Mouse (Mus musculus) myocyte (in vitro differentiated cells): ENCODE results near the gene Plppr2.

Experiments
- CEBPB ChIP-seq: IDR thresholded peaks from 2 replicates; pipeline ENCODE4 v1.6.1; 2011; ENCODE audit warnings: mild to moderate bottlenecking, moderate library complexity; ENCODE audit not compliant: poor library complexity, insufficient read depth, severe bottlenecking
- E2F4 ChIP-seq: IDR thresholded peaks from one replicate; pipeline ENCODE4 v1.6.1; 2011; ENCODE audit warnings: mild to moderate bottlenecking, control low read depth, moderate library complexity; ENCODE audit not compliant: insufficient read depth
- MAX ChIP-seq: IDR thresholded peaks from one replicate; pipeline ENCODE4 v1.6.1; 2011; ENCODE audit warnings: low read depth, mild to moderate bottlenecking, control low read depth
- MYOD1 ChIP-seq, 3 experiments: IDR thresholded peaks; one replicate each; pipeline ENCODE4 v1.6.1; 2011; ENCODE audit warnings: control low read depth in 2 of 3, low read depth in 2 of 3, mild to moderate bottlenecking in 2 of 3, moderate library complexity in 1 of 3; ENCODE audit not compliant: insufficient read length in 2 of 3, control insufficient read depth in 1 of 3
- MYOG ChIP-seq, 3 experiments: IDR thresholded peaks; one replicate each; pipeline ENCODE4 v1.6.1; 2011; ENCODE audit warnings: control low read depth in 2 of 3, low read depth in 2 of 3, mild to moderate bottlenecking in 2 of 3; ENCODE audit not compliant: insufficient read length in 2 of 3, control insufficient read depth in 1 of 3, insufficient read depth in 1 of 3
- POLR2A ChIP-seq: IDR thresholded peaks from one replicate; pipeline ENCODE4 v1.6.1; 2011; ENCODE audit warnings: low read depth, mild to moderate bottlenecking, control low read depth, moderate library complexity; ENCODE audit not compliant: insufficient read length
- POLR2AphosphoS2 ChIP-seq: IDR thresholded peaks from one replicate; pipeline ENCODE4 v1.6.1; 2011; ENCODE audit warnings: low read depth, control low read depth; ENCODE audit not compliant: insufficient read length
- REST ChIP-seq: IDR thresholded peaks from one replicate; pipeline ENCODE4 v1.6.1; 2011; ENCODE audit warnings: mild to moderate bottlenecking, control low read depth, moderate library complexity; ENCODE audit not compliant: insufficient read depth, insufficient read length
- SRF ChIP-seq: IDR thresholded peaks from one replicate; pipeline ENCODE4 v1.6.1; 2011; ENCODE audit warnings: low read depth; ENCODE audit not compliant: control insufficient read depth, insufficient read length
- USF1 ChIP-seq: IDR thresholded peaks from one replicate; pipeline ENCODE4 v1.6.1; 2011; ENCODE audit warnings: low read depth, mild to moderate bottlenecking, control low read depth, moderate library complexity

DNA sequence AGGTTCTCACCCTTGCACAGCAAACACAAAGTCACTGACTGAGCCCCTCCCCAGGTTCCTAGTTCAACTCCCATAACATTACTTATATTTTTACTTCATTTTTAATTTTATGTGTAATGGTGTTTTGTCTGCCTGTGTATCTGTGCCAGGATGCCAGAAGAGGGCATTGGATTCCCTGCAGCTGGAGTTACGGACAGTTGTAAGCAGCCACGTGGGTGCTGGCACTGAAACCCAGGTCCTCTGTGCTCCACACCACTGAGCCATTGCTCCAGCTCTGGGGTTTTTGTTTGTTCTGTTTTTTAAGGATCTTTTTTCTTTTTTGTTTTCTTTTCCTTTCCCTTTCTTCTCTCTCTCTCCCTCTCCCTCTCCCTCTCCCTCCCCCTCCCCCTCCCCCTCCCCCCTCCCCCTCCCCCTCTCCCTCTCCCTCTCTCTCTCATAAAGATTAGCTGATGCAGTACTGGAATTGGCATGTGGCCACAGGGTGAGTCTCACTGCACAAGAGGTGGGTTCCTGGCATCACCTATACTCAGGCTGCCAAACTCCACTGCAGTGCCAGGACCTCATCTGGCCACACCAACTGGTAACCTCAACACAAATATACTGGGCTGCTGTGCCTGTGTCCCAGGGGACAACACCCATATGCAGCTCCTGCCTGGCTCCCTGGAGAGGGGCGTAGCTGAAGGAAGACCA lies 59.5 kb downstream of the Plppr2 start:
- no peak for TF ChIP-seq USF1
- TF ChIP-seq MYOG (IDR thresholded peaks at IDR 0.05; ENCODE audit: control insufficient read depth in 1 of 3, insufficient read depth in 1 of 3, insufficient read length in 2 of 3, low read depth in 2 of 3), result no peak
- no peak for TF ChIP-seq POLR2A
- TF ChIP-seq MAX, result no peak
- TF ChIP-seq POLR2AphosphoS2, result no peak
- TF ChIP-seq E2F4, result no peak
- TF ChIP-seq CEBPB, result no peak
- no peak for TF ChIP-seq MYOD1 (IDR thresholded peaks at IDR 0.05; ENCODE audit: control insufficient read depth in 1 of 3, insufficient read length in 2 of 3, low read depth in 2 of 3)
- TF ChIP-seq REST, result no peak
- TF ChIP-seq SRF, result no peak
